Mouse (Mus musculus): ENCODE measurements around the gene Dus1l. TPM values are rescaled to one million over a fixed set of nuclear protein-coding genes. Genes with fewer than 3 reads are reported as not detected.
"Not testable (repeated sequence)": the region's sequence is repeated elsewhere in the genome, so short reads cannot be mapped to it uniquely, and the experiment has no call there.

Gene Dus1l
- polyA plus RNA-seq, 1 experiment from 2014 or later: 66.0 TPM

GRCm38 (mm10) chr11:120773463-120774190, 22.6 kb downstream of the Dus1l start:
- TF ChIP-seq CTCF (IDR thresholded peaks at IDR 0.05; ENCODE audit: low read depth): no peak
- no peak overlapping the region for H3K4me2 ChIP-seq (ENCODE audit: low read length)
- 85% methylated on average over 7 of the region's 7 CpGs for WGBS
- DNase-seq (ENCODE audit: low spot score): no peak
- no peaks in the 10 kb centered on the region for H3K9me3 ChIP-seq (replicated peaks; ENCODE audit: low read length)
- no peaks in the 10 kb centered on the region for H3K36me3 ChIP-seq (ENCODE audit: insufficient read depth, low read length)
- no peak overlapping the region for H3K4me3 ChIP-seq (replicated peaks; ENCODE audit: low read depth, low read length)
- H3K9ac ChIP-seq (ENCODE audit: low read depth, low read length): no peak overlapping the region
- no peaks in the 10 kb centered on the region for H3K4me1 ChIP-seq (replicated peaks; ENCODE audit: insufficient read depth, low read length)
- H3K27ac ChIP-seq: no peak overlapping the region
- ATAC-seq (replicated peaks; ENCODE audit: low FRiP score, low read depth): no peak
- H3K27me3 ChIP-seq (ENCODE audit: insufficient read depth, low read length): no peaks in the 10 kb centered on the region

DNA sequence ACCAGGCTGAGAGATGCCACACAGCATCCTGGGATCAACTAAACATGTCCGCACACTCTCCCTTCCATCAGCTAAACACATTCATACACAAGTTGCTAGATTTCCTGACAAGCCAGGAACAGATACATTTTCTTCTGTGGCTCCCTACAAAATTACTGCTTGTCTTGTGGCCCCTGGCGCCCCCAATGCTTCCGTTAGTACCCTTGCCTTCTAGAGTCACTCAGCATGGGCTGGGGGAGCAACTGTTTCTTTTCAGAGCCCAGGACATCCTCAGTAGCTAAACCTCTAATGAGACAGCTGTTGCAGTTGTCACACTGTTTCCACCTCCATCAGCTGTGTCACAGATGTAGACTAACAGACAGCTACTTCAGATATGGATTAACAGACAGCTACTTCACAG, 23.5 kb downstream of the Dus1l start:
- no peaks in the 10 kb centered on the region for H3K9me3 ChIP-seq (replicated peaks; ENCODE audit: low read length)
- H3K27me3 ChIP-seq (ENCODE audit: insufficient read depth, low read length): no peaks in the 10 kb centered on the region
- H3K4me1 ChIP-seq (replicated peaks; ENCODE audit: insufficient read depth, low read length): no peaks in the 10 kb centered on the region
- H3K27ac ChIP-seq: no peak overlapping the region
- no peaks in the 10 kb centered on the region for H3K36me3 ChIP-seq (ENCODE audit: insufficient read depth, low read length)
- no peak for ATAC-seq (replicated peaks; ENCODE audit: low FRiP score, low read depth)
- no peak overlapping the region for H3K4me2 ChIP-seq (ENCODE audit: low read length)
- WGBS: 77% methylated on average over 3 of the region's 3 CpGs
- TF ChIP-seq CTCF (IDR thresholded peaks at IDR 0.05; ENCODE audit: low read depth): no peak
- no peak for DNase-seq (ENCODE audit: low spot score)
- no peak overlapping the region for H3K4me3 ChIP-seq (replicated peaks; ENCODE audit: low read depth, low read length)
- no peak overlapping the region for H3K9ac ChIP-seq (ENCODE audit: low read depth, low read length)

DNA sequence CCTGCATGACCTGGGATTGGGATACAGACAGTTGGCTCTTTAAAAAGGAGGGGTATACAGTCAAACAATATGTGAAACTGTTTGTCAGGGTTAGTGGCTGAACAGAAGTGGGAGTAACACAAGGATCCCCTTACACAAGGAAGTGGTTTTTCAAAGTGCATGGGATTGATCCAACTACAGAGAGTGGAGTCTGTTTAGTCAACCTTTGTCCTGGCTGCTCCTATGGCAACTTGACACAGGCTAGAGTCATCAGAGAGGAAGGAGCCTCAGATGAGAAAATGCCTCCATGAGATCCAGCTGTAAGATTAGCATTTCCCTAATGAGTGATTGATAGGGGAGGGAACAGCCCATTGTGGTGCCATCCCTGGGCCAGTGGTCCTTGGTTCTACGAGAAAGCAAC, 28.0 kb downstream of the Dus1l start:
- Histone ChIP-seq H3K27ac (no peak overlapping the region), H3K9ac (ENCODE audit: low read depth, low read length) (no peak overlapping the region), H3K9me3 (replicated peaks; ENCODE audit: low read length) (no peaks in the 10 kb centered on the region), H3K27me3 (ENCODE audit: insufficient read depth, low read length) (no peaks in the 10 kb centered on the region), H3K4me3 (replicated peaks; ENCODE audit: low read depth, low read length) (no peak overlapping the region), H3K36me3 (ENCODE audit: insufficient read depth, low read length) (no peaks in the 10 kb centered on the region), H3K4me2 (ENCODE audit: low read length) (no peak overlapping the region), H3K4me1 (replicated peaks; ENCODE audit: insufficient read depth, low read length) (no peaks in the 10 kb centered on the region)
- no peak for TF ChIP-seq CTCF (IDR thresholded peaks at IDR 0.05; ENCODE audit: low read depth)
- peak; percentile 60 for DNase-seq (ENCODE audit: low spot score)
- 54% methylated on average over 1 of the region's 1 CpGs for WGBS
- ATAC-seq (replicated peaks; ENCODE audit: low FRiP score, low read depth): no peak

DNA sequence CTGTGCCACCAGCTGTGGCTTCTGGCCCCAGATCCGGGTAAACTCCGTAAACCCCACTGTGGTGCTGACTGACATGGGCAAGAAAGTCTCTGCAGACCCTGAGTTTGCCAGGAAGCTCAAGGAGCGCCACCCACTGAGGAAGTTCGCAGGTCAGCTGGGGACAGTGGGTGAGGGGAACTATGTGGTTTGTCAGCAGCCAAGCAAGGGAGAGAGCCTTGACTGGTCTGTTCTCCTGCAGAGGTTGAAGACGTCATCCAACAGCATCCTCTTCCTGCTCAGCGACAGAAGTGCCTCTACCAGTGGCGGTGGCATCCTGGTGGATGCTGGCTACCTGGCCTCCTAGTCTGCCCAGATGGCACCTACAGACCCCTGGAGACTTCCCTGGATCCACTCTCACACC, 29.2 kb downstream of the Dus1l start:
- H3K4me3 ChIP-seq (replicated peaks; ENCODE audit: low read depth, low read length); H3K27ac ChIP-seq; H3K27me3 ChIP-seq (ENCODE audit: insufficient read depth, low read length); DNase-seq (ENCODE audit: low spot score); ATAC-seq (replicated peaks; ENCODE audit: low FRiP score, low read depth); H3K4me1 ChIP-seq (replicated peaks; ENCODE audit: insufficient read depth, low read length); H3K9me3 ChIP-seq (replicated peaks; ENCODE audit: low read length); H3K9ac ChIP-seq (ENCODE audit: low read depth, low read length); H3K36me3 ChIP-seq (ENCODE audit: insufficient read depth, low read length); H3K4me2 ChIP-seq (ENCODE audit: low read length): not testable (repeated sequence)
- WGBS: 83% methylated on average over 3 of the region's 7 CpGs

- not testable (repeated sequence) for H3K4me1 ChIP-seq (replicated peaks; ENCODE audit: insufficient read depth, low read length); H3K27me3 ChIP-seq (ENCODE audit: insufficient read depth, low read length); DNase-seq (ENCODE audit: low spot score); H3K9me3 ChIP-seq (replicated peaks; ENCODE audit: low read length); H3K4me3 ChIP-seq (replicated peaks; ENCODE audit: low read depth, low read length); H3K27ac ChIP-seq; H3K4me2 ChIP-seq (ENCODE audit: low read length); H3K36me3 ChIP-seq (ENCODE audit: insufficient read depth, low read length); H3K9ac ChIP-seq (ENCODE audit: low read depth, low read length); ATAC-seq (replicated peaks; ENCODE audit: low FRiP score, low read depth)
- 29% methylated on average over 8 of the region's 23 CpGs for WGBS
Observed at GRCm38 (mm10) chr11:120763121-120763999, 32.8 kb downstream of the Dus1l start.

GRCm38 (mm10) chr11:120762672-120763041, 33.5 kb downstream of the Dus1l start, which contains the start of gene Hmga1b:
TSS of gene Hmga1b (plus strand) at chr11:120762794.
- H3K27me3 ChIP-seq (ENCODE audit: insufficient read depth, low read length); H3K27ac ChIP-seq; H3K4me3 ChIP-seq (replicated peaks; ENCODE audit: low read depth, low read length); H3K4me2 ChIP-seq (ENCODE audit: low read length); H3K9me3 ChIP-seq (replicated peaks; ENCODE audit: low read length); DNase-seq (ENCODE audit: low spot score); H3K9ac ChIP-seq (ENCODE audit: low read depth, low read length); H3K36me3 ChIP-seq (ENCODE audit: insufficient read depth, low read length); H3K4me1 ChIP-seq (replicated peaks; ENCODE audit: insufficient read depth, low read length): not testable (repeated sequence)
- peak; percentile 66 for ATAC-seq (replicated peaks; ENCODE audit: low FRiP score, low read depth)
- WGBS: 18% methylated on average over 14 of the region's 14 CpGs

Measured in kidney, postnatal 0 days (tissue).